Mouse (Mus musculus) ES-Bruce4 (cell line): ENCODE results near the gene Scmh1. TPM values are rescaled to one million over a fixed set of nuclear protein-coding genes. Genes with fewer than 3 reads are reported as not detected.
A peak's percentile ranks its signal among the peaks of the same experiment; 100 is the strongest.

Experiments
- H3K27ac ChIP-seq: 2 replicates; pipeline ENCODE4 v1.5.1; 2012; ENCODE audit warnings: low read length, inconsistent platforms; ENCODE audit not compliant: insufficient read depth
- H3K27me3 ChIP-seq: 2 replicates; pipeline ENCODE4 v1.6.1; 2012; ENCODE audit warnings: mild to moderate bottlenecking, low read length, inconsistent platforms; ENCODE audit not compliant: control insufficient read depth, poor library complexity, insufficient read depth, severe bottlenecking
- H3K36me3 ChIP-seq: 2 replicates; pipeline ENCODE4 v1.6.1; 2012; ENCODE audit warnings: inconsistent platforms, mild to moderate bottlenecking, low read length, moderate library complexity; ENCODE audit not compliant: control insufficient read depth, poor library complexity, insufficient read depth, severe bottlenecking
- H3K4me1 ChIP-seq: one replicate; pipeline ENCODE4 v1.8.1; 2011; ENCODE audit warnings: low read length; ENCODE audit not compliant: control insufficient read depth, insufficient read depth
- H3K4me3 ChIP-seq: 2 replicates; pipeline ENCODE4 v1.5.1; 2011; ENCODE audit warnings: low read depth, mild to moderate bottlenecking, low read length
- H3K9ac ChIP-seq: 2 replicates; pipeline ENCODE4 v1.6.1; 2012; ENCODE audit warnings: low read depth, mild to moderate bottlenecking, inconsistent platforms; ENCODE audit not compliant: poor library complexity, severe bottlenecking
- H3K9me3 ChIP-seq: replicated peaks from 2 replicates; pipeline ENCODE4 v1.6.1; 2012; ENCODE audit warnings: mild to moderate bottlenecking, low read length, inconsistent platforms; ENCODE audit not compliant: control insufficient read depth, poor library complexity, insufficient read depth, severe bottlenecking
- CTCF ChIP-seq: IDR thresholded peaks from one replicate; pipeline ENCODE4 v1.8.1; 2011; ENCODE audit warnings: low read depth, low read length
- EP300 ChIP-seq: IDR thresholded peaks from 2 replicates; pipeline ENCODE4 v1.6.1; 2011; ENCODE audit warnings: low read depth, low read length; ENCODE audit not compliant: insufficient read depth
- POLR2A ChIP-seq: IDR thresholded peaks from one replicate; pipeline ENCODE4 v1.8.1; 2011; ENCODE audit warnings: low read length; ENCODE audit not compliant: insufficient read depth
- polyA plus RNA-seq: library from polyadenylated mRNA; stranded (reverse); fragments of >200 nt; gene quantifications from 2 replicates; pipeline ENCODE4 v1.2.4, GENCODE M21; 2011; ENCODE audit warnings: low read depth; ENCODE audit not compliant: missing spikeins, insufficient read depth, insufficient read length

Gene Scmh1
- polyA plus RNA-seq, 1 experiment, result 42.5 TPM

DNA sequence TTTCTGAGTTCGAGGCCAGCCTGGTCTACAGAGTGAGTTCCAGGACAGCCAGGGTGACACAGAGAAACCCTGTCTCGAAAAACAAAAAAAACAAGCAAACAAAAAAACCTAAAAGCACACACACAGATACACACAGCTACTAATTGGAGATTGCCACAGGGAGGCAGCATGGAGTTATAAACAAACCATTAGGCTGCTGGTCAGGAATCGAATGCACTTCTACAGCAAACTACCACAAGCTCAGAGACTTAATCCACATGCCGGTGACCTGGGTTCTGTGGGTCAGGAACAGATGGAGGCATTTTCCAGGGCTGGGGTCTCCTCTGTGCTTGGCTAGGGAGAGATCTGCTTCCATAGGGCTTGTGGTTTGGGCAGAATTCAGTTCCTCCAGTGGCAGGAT is 17.6 kb upstream of the Scmh1 start:
- H3K27me3 ChIP-seq, result no peaks in the 10 kb centered on the region
- H3K4me3 ChIP-seq, result no peak overlapping the region
- H3K36me3 ChIP-seq, result no peaks in the 10 kb centered on the region
- TF ChIP-seq POLR2A, result no peak
- TF ChIP-seq CTCF, result no peak
- no peak for TF ChIP-seq EP300
- H3K9me3 ChIP-seq, result no peaks in the 10 kb centered on the region
- no peak overlapping the region for H3K9ac ChIP-seq
- H3K27ac ChIP-seq, result no peak overlapping the region
- H3K4me1 ChIP-seq, result peaks cover 7% of the 10 kb centered on the region

DNA sequence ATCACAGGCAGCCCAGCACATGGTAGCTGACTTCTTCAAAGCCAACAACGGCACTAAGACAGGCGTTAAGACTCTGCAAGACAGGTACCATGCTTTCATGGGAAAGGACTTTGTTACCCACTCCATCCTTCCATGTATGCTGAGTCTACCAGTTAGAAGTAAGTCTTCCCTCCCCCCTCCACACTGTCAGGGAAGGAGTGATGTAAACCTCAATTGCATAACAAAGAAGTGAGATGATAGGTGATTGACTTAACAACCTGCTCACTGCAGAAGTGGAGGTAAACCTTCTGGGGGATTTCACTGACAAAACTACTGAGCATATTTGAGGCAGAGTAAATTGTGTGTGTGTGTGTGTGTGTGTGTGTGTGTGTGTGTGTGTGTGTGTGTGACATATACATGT is 17.1 kb upstream of the Scmh1 start:
- H3K27me3 ChIP-seq, result no peaks in the 10 kb centered on the region
- no peak for TF ChIP-seq POLR2A
- TF ChIP-seq CTCF, result no peak

DNA sequence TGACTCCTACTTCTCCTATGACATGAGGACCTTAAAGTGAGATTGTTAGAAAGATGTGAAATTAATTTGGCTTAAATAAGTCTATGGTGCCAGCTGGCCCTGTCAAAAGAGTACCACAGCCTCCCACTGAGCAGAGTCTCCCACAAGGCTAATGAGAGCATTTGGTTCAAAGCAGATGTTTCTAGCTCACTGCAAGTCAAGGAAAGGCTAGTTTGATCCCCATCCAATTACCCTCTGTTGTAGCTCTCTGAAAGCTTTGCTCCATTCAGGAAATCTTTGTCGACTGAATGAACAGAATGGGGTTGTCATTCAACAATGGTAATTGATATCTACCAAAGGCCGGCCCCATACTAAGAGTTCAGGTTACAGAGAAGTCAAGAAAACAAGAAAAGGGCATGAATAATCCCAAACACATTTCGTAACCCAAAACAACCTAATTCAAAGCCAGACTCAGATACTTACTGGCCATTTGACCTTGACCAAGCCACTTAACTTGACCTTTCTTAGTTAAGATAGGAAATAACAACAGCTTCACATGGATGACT is 16.0 kb upstream of the Scmh1 start:
- H3K27me3 ChIP-seq, result no peaks in the 10 kb centered on the region
- H3K4me3 ChIP-seq, result no peak overlapping the region
- H3K9ac ChIP-seq, result no peak overlapping the region
- H3K36me3 ChIP-seq, result no peaks in the 10 kb centered on the region
- peaks cover 7% of the 10 kb centered on the region for H3K4me1 ChIP-seq
- H3K9me3 ChIP-seq, result no peaks in the 10 kb centered on the region
- no peak for TF ChIP-seq EP300
- no peak for TF ChIP-seq CTCF
- TF ChIP-seq POLR2A, result no peak
- H3K27ac ChIP-seq, result no peak overlapping the region

More for the DNA sequence above, 17.1 kb upstream of the Scmh1 start:
- peaks cover 7% of the 10 kb centered on the region for H3K4me1 ChIP-seq
- no peaks in the 10 kb centered on the region for H3K36me3 ChIP-seq
- no peaks in the 10 kb centered on the region for H3K9me3 ChIP-seq
- no peak overlapping the region for H3K4me3 ChIP-seq
- H3K9ac ChIP-seq, result no peak overlapping the region
- H3K27ac ChIP-seq, result no peak overlapping the region

DNA sequence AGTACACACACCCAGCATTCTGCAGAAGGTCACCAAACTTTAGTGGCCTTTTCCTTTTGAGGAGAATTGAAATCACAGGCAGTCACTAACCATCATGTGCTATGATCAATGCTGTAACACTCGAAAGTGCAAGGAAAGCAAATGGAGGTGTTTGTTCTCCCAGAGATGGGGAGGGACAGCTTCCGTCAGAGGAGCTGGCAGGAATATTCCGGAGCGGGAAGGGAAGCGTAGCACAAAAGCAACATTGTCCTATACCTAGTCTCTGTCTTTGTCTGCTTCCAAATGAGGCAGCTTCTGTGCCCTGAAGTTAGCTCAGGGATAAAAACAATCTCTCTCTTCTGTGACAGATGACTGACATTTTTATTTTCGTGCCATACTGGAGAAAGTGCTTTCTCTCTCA is 15.5 kb upstream of the Scmh1 start:
- H3K9ac ChIP-seq, result no peak overlapping the region
- no peak overlapping the region for H3K27ac ChIP-seq
- H3K27me3 ChIP-seq, result no peaks in the 10 kb centered on the region
- H3K4me3 ChIP-seq, result no peak overlapping the region
- no peaks in the 10 kb centered on the region for H3K36me3 ChIP-seq
- H3K9me3 ChIP-seq, result no peaks in the 10 kb centered on the region
- H3K4me1 ChIP-seq, result peaks cover 7% of the 10 kb centered on the region
- TF ChIP-seq CTCF (no peak), EP300 (0 out of 2 replicates have a peak, but pooled peaks have one; percentile 13)

DNA sequence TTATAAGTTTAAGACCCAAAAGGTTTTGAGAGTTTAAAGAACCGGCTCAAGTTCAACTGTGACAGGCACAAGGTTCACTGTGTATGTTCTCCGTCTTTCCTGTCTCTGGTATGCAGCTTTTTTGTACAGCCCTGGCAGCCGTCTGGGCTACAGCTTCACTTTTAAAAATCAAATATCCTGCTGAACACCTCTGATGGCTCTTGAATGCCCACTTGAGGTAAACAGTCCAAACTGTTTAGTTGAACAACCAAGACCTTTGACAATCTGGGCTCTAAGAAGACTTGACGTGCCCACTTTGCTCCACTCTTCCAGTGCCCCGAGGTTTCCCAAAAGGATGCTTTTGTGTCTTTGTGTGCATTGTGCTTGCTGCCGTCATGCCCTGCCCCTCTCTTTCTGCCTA is 13.5 kb upstream of the Scmh1 start:
- Histone ChIP-seq H3K9ac (no peak overlapping the region), H3K27me3 (no peaks in the 10 kb centered on the region), H3K4me3 (no peak overlapping the region), H3K36me3 (no peaks in the 10 kb centered on the region), H3K9me3 (no peaks in the 10 kb centered on the region), H3K4me1 (peaks cover 9% of the 10 kb centered on the region), H3K27ac (no peak overlapping the region)
- TF ChIP-seq EP300, result no peak
- TF ChIP-seq POLR2A, result no peak
- no peak for TF ChIP-seq CTCF

DNA sequence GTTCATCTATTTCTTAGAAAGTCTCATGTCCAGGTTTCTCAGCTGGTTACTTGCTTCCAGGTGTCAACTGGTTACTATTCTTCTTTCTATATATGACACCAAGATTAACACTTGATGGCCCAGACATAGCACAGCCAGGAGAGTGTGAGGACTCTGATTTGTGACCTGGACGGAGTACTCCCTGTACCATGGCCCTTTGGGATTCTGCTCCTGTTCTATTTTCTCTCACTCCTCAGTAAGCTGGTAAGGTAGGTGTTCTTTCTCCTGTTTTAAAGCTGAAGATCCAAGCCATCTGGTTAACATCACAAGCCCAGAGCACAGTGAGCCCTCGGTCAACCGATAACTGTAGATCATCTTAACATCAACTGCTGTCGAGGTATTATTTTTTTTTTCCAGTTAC is 12.7 kb upstream of the Scmh1 start:
- Histone ChIP-seq H3K9ac (no peak overlapping the region), H3K27ac (no peak overlapping the region), H3K4me1 (peaks cover 9% of the 10 kb centered on the region), H3K9me3 (no peaks in the 10 kb centered on the region), H3K36me3 (no peaks in the 10 kb centered on the region), H3K4me3 (no peak overlapping the region), H3K27me3 (no peaks in the 10 kb centered on the region)
- TF ChIP-seq POLR2A, result no peak
- no peak for TF ChIP-seq EP300
- no peak for TF ChIP-seq CTCF
